Mouse (Mus musculus) midbrain, postnatal 0 days (tissue): ENCODE data around the gene Mgat3. TPM values are rescaled to one million over a fixed set of nuclear protein-coding genes. Genes with fewer than 3 reads are reported as not detected.

Experiments
- ATAC-seq: fragments of 200-750 bp; cut with Nextera tagmentation; 2 replicates; pipeline ENCODE4 v1.8.0; 2017; ENCODE audit warnings: moderate number of reproducible peaks, mild to moderate bottlenecking, moderate TSS enrichment, moderate library complexity; ENCODE audit not compliant: low FRiP score
- DNase-seq: peaks from one replicate; pipeline ENCODE4 v3.0.0-alpha.2; 2015; ENCODE audit warnings: low spot score
- H3K27ac ChIP-seq: fragments of 300-500 bp; sonication (generic); 2 replicates; pipeline ENCODE4 v1.5.1; 2014; ENCODE audit warnings: low read depth, mild to moderate bottlenecking, low read length, mixed read lengths
- H3K27me3 ChIP-seq: fragments of 300-500 bp; sonication (generic); 2 replicates; pipeline ENCODE4 v1.6.1; 2014; ENCODE audit warnings: low read length, control low read depth, mixed read lengths; ENCODE audit not compliant: insufficient read depth
- H3K36me3 ChIP-seq: fragments of 300-500 bp; sonication (generic); 2 replicates; pipeline ENCODE4 v1.6.1; 2014; ENCODE audit warnings: low read length, control low read depth, mixed read lengths; ENCODE audit not compliant: insufficient read depth
- H3K4me1 ChIP-seq: fragments of 300-500 bp; sonication (generic); 2 replicates; pipeline ENCODE4 v1.6.1; 2014; ENCODE audit warnings: mild to moderate bottlenecking, control low read depth, antibody characterized with exemption, low read length, mixed read lengths; ENCODE audit not compliant: insufficient read depth
- H3K4me2 ChIP-seq: fragments of 300-500 bp; sonication (generic); 2 replicates; pipeline ENCODE4 v1.6.1; 2014; ENCODE audit warnings: low read depth, mild to moderate bottlenecking, low read length, mixed read lengths; ENCODE audit not compliant: poor library complexity, severe bottlenecking
- H3K4me3 ChIP-seq: fragments of 300-500 bp; sonication (generic); 2 replicates; pipeline ENCODE4 v1.5.1; 2014; ENCODE audit warnings: low read depth, mild to moderate bottlenecking, low read length, moderate library complexity
- H3K9ac ChIP-seq: fragments of 300-500 bp; sonication (generic); replicated peaks from 2 replicates; pipeline ENCODE4 v1.6.1; 2014; ENCODE audit warnings: mild to moderate bottlenecking, low read length, moderate library complexity, mixed read lengths; ENCODE audit not compliant: poor library complexity, severe bottlenecking
- H3K9me3 ChIP-seq: fragments of 300-500 bp; sonication (generic); 2 replicates; pipeline ENCODE4 v1.6.1; 2016; ENCODE audit warnings: low read length, control low read depth
- CTCF ChIP-seq: IDR thresholded peaks from 2 replicates; pipeline ENCODE4 v1.5.1; 2016; ENCODE audit warnings: antibody characterized with exemption, mild to moderate bottlenecking
- WGBS: fragments of 180-500 bp; shearing (Covaris S2); extraction: QIAGEN DNeasy Blood & Tissue Kit; methylation state at CpG from one replicate; pipeline ENCODE4 v1.1.7; 2014; 5-methylcytosine and 5-hydroxymethylcytosine counted together
- polyA plus RNA-seq: library from polyadenylated mRNA; unstranded; fragments of >200 nt; fragmentation: Nextera tagmentation; extraction: Ambion mirVana; gene quantifications from 2 replicates; pipeline ENCODE4 v1.2.1, GENCODE M21; 2015
- total RNA-seq: library from RNA; depleted of rRNA; stranded (reverse); fragments of >200 nt; gene quantifications from 2 replicates; pipeline ENCODE4 v1.2.3, GENCODE M21; 2014

Mgat3 gene
- total and polyA plus RNA-seq, 2 experiments from 2014 or later = 13.3 to 101 TPM

- ATAC-seq = no peak
- no peak for DNase-seq
- TF ChIP-seq CTCF = no peak
- H3K4me3 ChIP-seq = peak overlapping the region; percentile 80
- H3K4me1 ChIP-seq = peaks cover 12% of the 10 kb centered on the region
- no peaks in the 10 kb centered on the region for H3K27me3 ChIP-seq
- no peaks in the 10 kb centered on the region for H3K36me3 ChIP-seq
- H3K9me3 ChIP-seq = no peaks in the 10 kb centered on the region
- H3K4me2 ChIP-seq = peak overlapping the region; percentile 69
- H3K27ac ChIP-seq = peak overlapping the region; percentile 98; the same call in 1 of the 2 replicates
- H3K9ac ChIP-seq = no peak overlapping the region
- WGBS = 79% methylated on average over 9 of the region's 9 CpGs
Measured at GRCm38 (mm10) chr15:80132452-80132851, 41.1 kb upstream of the Mgat3 start.

GRCm38 (mm10) chr15:80132993-80133586 lies 40.4 kb upstream of the Mgat3 start, which contains the start of gene Tab1:
TSS of gene Tab1 (plus strand) at chr15:80133127.
- Histone ChIP-seq H3K27me3 (no peaks in the 10 kb centered on the region), H3K4me1 (peaks cover 12% of the 10 kb centered on the region), H3K36me3 (no peaks in the 10 kb centered on the region), H3K4me2 (peak within 1 kb of the TSS; percentile 69), H3K9me3 (no peaks in the 10 kb centered on the region), H3K27ac (peak within 1 kb of the TSS; percentile 98), H3K4me3 (peak within 1 kb of the TSS; percentile 80), H3K9ac (peak within 1 kb of the TSS; percentile 79)
- ATAC-seq (peak; percentile 95), DNase-seq (peak; percentile 97)
- TF ChIP-seq CTCF = peak; percentile 80
- under 1% methylated on average over 53 of the region's 59 CpGs for WGBS

GRCm38 (mm10) chr15:80133682-80134449 lies 39.7 kb upstream of the Mgat3 start:
- H3K9me3 ChIP-seq = no peaks in the 10 kb centered on the region
- H3K4me1 ChIP-seq = peaks cover 12% of the 10 kb centered on the region
- H3K27me3 ChIP-seq = no peaks in the 10 kb centered on the region
- WGBS = 14% methylated on average over 14 of the region's 14 CpGs
- H3K9ac ChIP-seq = peak overlapping the region; percentile 79
- ATAC-seq (0 out of 2 replicates have a peak, but pooled peaks have one; percentile 21), DNase-seq (no peak)
- H3K4me3 ChIP-seq = peak overlapping the region; percentile 80
- TF ChIP-seq CTCF = no peak
- H3K36me3 ChIP-seq = no peaks in the 10 kb centered on the region
- peak overlapping the region; percentile 69 for H3K4me2 ChIP-seq
- peak overlapping the region; percentile 98 for H3K27ac ChIP-seq

- H3K9me3 ChIP-seq = no peaks in the 10 kb centered on the region
- 0 out of 2 replicates have a peak overlapping the region, but pooled peaks have one; percentile 79 for H3K9ac ChIP-seq
- ATAC-seq = no peak
- WGBS = 51% methylated on average over 9 of the region's 9 CpGs
- no peak for TF ChIP-seq CTCF
- H3K27ac ChIP-seq = 0 out of 2 replicates have a peak overlapping the region, but pooled peaks have one; percentile 98
- H3K4me1 ChIP-seq = peaks cover 12% of the 10 kb centered on the region
- H3K36me3 ChIP-seq = no peaks in the 10 kb centered on the region
- no peak overlapping the region; the same call in 1 of the 2 replicates for H3K4me3 ChIP-seq
- H3K4me2 ChIP-seq = peak overlapping the region; percentile 69
- H3K27me3 ChIP-seq = no peaks in the 10 kb centered on the region
- no peak for DNase-seq
Measured at GRCm38 (mm10) chr15:80134450-80134847, 39.1 kb upstream of the Mgat3 start.

GRCm38 (mm10) chr15:80135499-80135898 lies 38.0 kb upstream of the Mgat3 start:
- TF ChIP-seq CTCF = no peak
- H3K27me3 ChIP-seq = no peaks in the 10 kb centered on the region
- 97% methylated on average over 2 of the region's 2 CpGs for WGBS

GRCm38 (mm10) chr15:80136645-80137044 lies 36.9 kb upstream of the Mgat3 start:
- no peak overlapping the region for H3K9ac ChIP-seq
- H3K27ac ChIP-seq = no peak overlapping the region
- no peak for DNase-seq
- H3K4me2 ChIP-seq = no peak overlapping the region
- peaks cover 12% of the 10 kb centered on the region for H3K4me1 ChIP-seq
- no peaks in the 10 kb centered on the region for H3K36me3 ChIP-seq
- TF ChIP-seq CTCF = no peak
- 95% methylated on average over 3 of the region's 3 CpGs for WGBS
- H3K9me3 ChIP-seq = no peaks in the 10 kb centered on the region
- H3K27me3 ChIP-seq = no peaks in the 10 kb centered on the region
- ATAC-seq = no peak
- no peak overlapping the region for H3K4me3 ChIP-seq

More at GRCm38 (mm10) chr15:80135499-80135898, 38.0 kb upstream of the Mgat3 start:
- ATAC-seq = no peak
- DNase-seq = no peak
- no peak overlapping the region for H3K4me2 ChIP-seq
- H3K27ac ChIP-seq = no peak overlapping the region
- H3K9ac ChIP-seq = no peak overlapping the region
- no peak overlapping the region for H3K4me3 ChIP-seq
- peaks cover 12% of the 10 kb centered on the region for H3K4me1 ChIP-seq
- no peaks in the 10 kb centered on the region for H3K9me3 ChIP-seq
- H3K36me3 ChIP-seq = no peaks in the 10 kb centered on the region
